Mouse (Mus musculus): ENCODE measurements at regions not wholly inside any gene's neighbourhood (a gene's known extent, or its start where the extent isn't known, plus 50 kb on each side); places are given as distances from the start of the nearest gene placed in this dataset.

GRCm38 (mm10) chr3:143710805-143711469, 494.1 kb downstream of the Lmo4 start:
- DNase-seq (ENCODE audit: low spot score) = no peak

- DNase-seq (ENCODE audit: low spot score) = no peak
Measured at GRCm38 (mm10) chr3:143706679-143707078, 498.3 kb downstream of the Lmo4 start.

- no peak for DNase-seq (ENCODE audit: low spot score)
Measured at GRCm38 (mm10) chr3:143694817-143695216, 510.2 kb downstream of the Lmo4 start.

GRCm38 (mm10) chr3:143685742-143686141, 519.3 kb downstream of the Lmo4 start:
- DNase-seq (ENCODE audit: low spot score) = no peak

GRCm38 (mm10) chr3:143678186-143678585, 526.8 kb downstream of the Lmo4 start:
- DNase-seq (ENCODE audit: low spot score) = no peak

- DNase-seq (ENCODE audit: low spot score) = no peak
Measured at GRCm38 (mm10) chr3:143674855-143675254, 530.2 kb downstream of the Lmo4 start.

GRCm38 (mm10) chr3:143674446-143674845, 530.6 kb downstream of the Lmo4 start:
- no peak for DNase-seq (ENCODE audit: low spot score)

- no peak for DNase-seq (ENCODE audit: low spot score)
Measured at GRCm38 (mm10) chr3:143662041-143662685, 542.9 kb downstream of the Lmo4 start.

GRCm38 (mm10) chr3:143659421-143659978, 545.5 kb downstream of the Lmo4 start:
- no peak for DNase-seq (ENCODE audit: low spot score)

GRCm38 (mm10) chr3:143647237-143647636, 557.8 kb downstream of the Lmo4 start:
- DNase-seq (ENCODE audit: low spot score) = no peak

GRCm38 (mm10) chr3:143646836-143647235, 558.2 kb downstream of the Lmo4 start:
- no peak for DNase-seq (ENCODE audit: low spot score)

GRCm38 (mm10) chr3:143633036-143633435, 572.0 kb downstream of the Lmo4 start:
- DNase-seq (ENCODE audit: low spot score) = no peak

- DNase-seq (ENCODE audit: low spot score) = no peak
Measured at GRCm38 (mm10) chr3:143631183-143631582, 573.8 kb downstream of the Lmo4 start.

GRCm38 (mm10) chr3:143624906-143625305, 580.1 kb downstream of the Lmo4 start:
- no peak for DNase-seq (ENCODE audit: low spot score)

GRCm38 (mm10) chr3:143622275-143622674, 582.7 kb downstream of the Lmo4 start:
- no peak for DNase-seq (ENCODE audit: low spot score)

- no peak for DNase-seq (ENCODE audit: low spot score)
Measured at GRCm38 (mm10) chr3:143619125-143619524, 585.9 kb downstream of the Lmo4 start.

GRCm38 (mm10) chr3:143614895-143615294, 590.1 kb downstream of the Lmo4 start:
- no peak for DNase-seq (ENCODE audit: low spot score)

GRCm38 (mm10) chr3:143614004-143614403, 591.0 kb downstream of the Lmo4 start:
- no peak for DNase-seq (ENCODE audit: low spot score)

GRCm38 (mm10) chr3:143609673-143610072, 595.3 kb downstream of the Lmo4 start:
- DNase-seq (ENCODE audit: low spot score) = no peak

- DNase-seq (ENCODE audit: low spot score) = no peak
Measured at GRCm38 (mm10) chr3:143599120-143599519, 605.9 kb downstream of the Lmo4 start.

GRCm38 (mm10) chr3:143596949-143597593, 607.9 kb downstream of the Lmo4 start:
- no peak for DNase-seq (ENCODE audit: low spot score)

GRCm38 (mm10) chr3:143596011-143596683, 608.9 kb downstream of the Lmo4 start:
- DNase-seq (ENCODE audit: low spot score) = no peak
